Mouse (Mus musculus): Measurements from ENCODE around the gene Pip4k2a. TPM values are rescaled to one million over a fixed set of nuclear protein-coding genes. Genes with fewer than 3 reads are reported as not detected.
A peak's percentile ranks its signal among the peaks of the same experiment; 100 is the strongest.

Gene Pip4k2a
- polyA plus RNA-seq, 1 experiment from 2014 or later, result 8.6 TPM

DNA sequence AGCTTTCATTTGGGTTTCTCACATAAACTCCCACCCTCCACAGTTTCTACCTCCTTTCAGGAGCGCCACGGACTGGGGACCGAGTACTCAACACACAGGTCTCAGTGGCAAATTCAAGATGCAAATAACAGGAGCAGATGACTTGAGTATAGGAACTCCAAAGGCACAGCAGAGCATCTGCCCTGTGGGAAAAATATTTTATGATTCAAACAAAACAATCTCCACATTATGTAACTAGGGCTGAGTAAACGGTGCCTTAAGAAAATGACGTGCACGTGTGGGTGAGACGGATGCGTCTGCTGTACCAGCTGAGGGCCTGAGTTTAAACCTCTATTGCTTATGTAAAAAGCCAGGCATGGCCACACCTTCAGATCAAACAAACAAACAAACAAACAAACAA is 156.9 kb downstream of the Pip4k2a start:
- H3K4me1 ChIP-seq, result no peaks in the 10 kb centered on the region
- 82% methylated on average over 8 of the region's 8 CpGs for WGBS
- no peaks in the 10 kb centered on the region for H3K9me3 ChIP-seq
- H3K27ac ChIP-seq, result no peak overlapping the region
- no peak overlapping the region for H3K4me3 ChIP-seq
- no peaks in the 10 kb centered on the region for H3K27me3 ChIP-seq
- ATAC-seq (ENCODE audit: low FRiP score, low read depth), result no peak
- H3K9ac ChIP-seq, result no peak overlapping the region
- peaks cover 14% of the 10 kb centered on the region for H3K36me3 ChIP-seq
- H3K4me2 ChIP-seq (replicated peaks), result no peak overlapping the region

GRCm38 (mm10) chr2:18839532-18839931 is 158.4 kb downstream of the Pip4k2a start:
- no peak overlapping the region for H3K27ac ChIP-seq
- H3K9me3 ChIP-seq, result no peaks in the 10 kb centered on the region
- H3K9ac ChIP-seq, result no peak overlapping the region
- ATAC-seq (ENCODE audit: low FRiP score, low read depth), result peak; percentile 48; the same call in 1 of the 2 replicates
- H3K36me3 ChIP-seq, result peaks cover 1% of the 10 kb centered on the region; the same call in 1 of the 2 replicates
- H3K4me2 ChIP-seq (replicated peaks), result no peak overlapping the region
- no peak overlapping the region for H3K4me3 ChIP-seq
- WGBS, result 77% methylated on average over 4 of the region's 4 CpGs
- H3K27me3 ChIP-seq, result no peaks in the 10 kb centered on the region
- no peaks in the 10 kb centered on the region for H3K4me1 ChIP-seq

- H3K9me3 ChIP-seq, result no peaks in the 10 kb centered on the region
Observed at GRCm38 (mm10) chr2:18835266-18835908, 162.5 kb downstream of the Pip4k2a start.

GRCm38 (mm10) chr2:18833024-18833590 is 164.8 kb downstream of the Pip4k2a start:
- Histone ChIP-seq H3K4me3 (no peak overlapping the region), H3K4me1 (no peaks in the 10 kb centered on the region), H3K9ac (no peak overlapping the region), H3K27ac (no peak overlapping the region), H3K9me3 (no peaks in the 10 kb centered on the region), H3K4me2 (replicated peaks) (no peak overlapping the region), H3K36me3 (no peaks in the 10 kb centered on the region), H3K27me3 (peaks cover 2% of the 10 kb centered on the region; the same call in 1 of the 2 replicates)
- 87% methylated on average over 9 of the region's 9 CpGs for WGBS
- ATAC-seq (ENCODE audit: low FRiP score, low read depth), result no peak

More at GRCm38 (mm10) chr2:18835266-18835908, 162.5 kb downstream of the Pip4k2a start:
- Histone ChIP-seq H3K9ac (no peak overlapping the region), H3K4me2 (replicated peaks) (no peak overlapping the region), H3K27me3 (peaks cover 2% of the 10 kb centered on the region; the same call in 1 of the 2 replicates), H3K36me3 (no peaks in the 10 kb centered on the region), H3K27ac (no peak overlapping the region), H3K4me3 (no peak overlapping the region), H3K4me1 (no peaks in the 10 kb centered on the region)
- ATAC-seq (ENCODE audit: low FRiP score, low read depth), result no peak
- WGBS, result 90% methylated on average over 12 of the region's 12 CpGs

DNA sequence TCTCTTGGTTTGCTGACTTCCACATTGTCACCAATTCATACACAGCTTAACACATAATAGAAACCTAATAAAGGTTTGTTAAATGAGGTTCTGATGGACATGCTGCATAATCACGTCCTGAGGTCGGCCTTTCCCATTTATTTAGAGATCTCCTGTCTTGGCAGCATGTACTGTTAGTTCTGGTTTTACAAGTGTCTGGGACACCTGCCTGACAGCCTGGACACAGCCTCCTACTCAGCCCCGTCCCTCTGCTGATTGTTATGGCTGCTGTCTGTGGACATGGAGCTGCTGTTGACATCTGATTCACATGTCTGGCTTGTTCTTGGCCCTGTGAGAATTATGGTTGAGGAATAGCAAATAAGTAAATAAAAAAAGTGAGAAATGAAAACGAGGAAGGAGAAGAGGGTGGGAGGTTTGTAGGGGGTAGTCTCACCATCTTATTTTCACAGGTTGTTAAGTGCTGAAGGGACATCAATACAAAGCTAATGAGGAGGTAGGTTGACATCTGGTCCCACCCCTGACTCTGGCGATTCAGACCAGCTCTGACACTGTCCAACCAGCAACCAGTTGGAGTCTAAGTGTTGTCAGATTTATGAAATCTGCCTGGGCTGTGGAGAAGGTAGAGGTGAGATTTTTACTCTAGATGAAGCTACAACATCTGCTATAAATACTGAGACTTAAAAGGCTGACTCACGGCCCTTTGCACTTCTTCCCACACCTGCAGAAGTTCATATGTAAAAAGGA is 166.7 kb downstream of the Pip4k2a start:
- H3K4me3 ChIP-seq, result no peak overlapping the region
- H3K9ac ChIP-seq, result no peak overlapping the region
- no peaks in the 10 kb centered on the region for H3K9me3 ChIP-seq
- WGBS, result 16% methylated on average over 6 of the region's 6 CpGs
- H3K36me3 ChIP-seq, result no peaks in the 10 kb centered on the region
- H3K4me2 ChIP-seq (replicated peaks), result no peak overlapping the region
- H3K27me3 ChIP-seq, result peaks cover 7% of the 10 kb centered on the region
- H3K27ac ChIP-seq, result no peak overlapping the region
- H3K4me1 ChIP-seq, result no peaks in the 10 kb centered on the region
- ATAC-seq (ENCODE audit: low FRiP score, low read depth), result peak; percentile 48

- peak; percentile 66; the same call in 1 of the 2 replicates for ATAC-seq (ENCODE audit: low FRiP score, low read depth)
- Histone ChIP-seq H3K9me3 (no peaks in the 10 kb centered on the region), H3K9ac (no peak overlapping the region), H3K36me3 (no peaks in the 10 kb centered on the region), H3K27ac (no peak overlapping the region), H3K4me1 (peaks cover 25% of the 10 kb centered on the region), H3K27me3 (peaks cover 8% of the 10 kb centered on the region), H3K4me3 (no peak overlapping the region), H3K4me2 (replicated peaks) (no peak overlapping the region)
- 43% methylated on average over 9 of the region's 9 CpGs for WGBS
Observed at GRCm38 (mm10) chr2:18822711-18823110, 175.2 kb downstream of the Pip4k2a start.

DNA sequence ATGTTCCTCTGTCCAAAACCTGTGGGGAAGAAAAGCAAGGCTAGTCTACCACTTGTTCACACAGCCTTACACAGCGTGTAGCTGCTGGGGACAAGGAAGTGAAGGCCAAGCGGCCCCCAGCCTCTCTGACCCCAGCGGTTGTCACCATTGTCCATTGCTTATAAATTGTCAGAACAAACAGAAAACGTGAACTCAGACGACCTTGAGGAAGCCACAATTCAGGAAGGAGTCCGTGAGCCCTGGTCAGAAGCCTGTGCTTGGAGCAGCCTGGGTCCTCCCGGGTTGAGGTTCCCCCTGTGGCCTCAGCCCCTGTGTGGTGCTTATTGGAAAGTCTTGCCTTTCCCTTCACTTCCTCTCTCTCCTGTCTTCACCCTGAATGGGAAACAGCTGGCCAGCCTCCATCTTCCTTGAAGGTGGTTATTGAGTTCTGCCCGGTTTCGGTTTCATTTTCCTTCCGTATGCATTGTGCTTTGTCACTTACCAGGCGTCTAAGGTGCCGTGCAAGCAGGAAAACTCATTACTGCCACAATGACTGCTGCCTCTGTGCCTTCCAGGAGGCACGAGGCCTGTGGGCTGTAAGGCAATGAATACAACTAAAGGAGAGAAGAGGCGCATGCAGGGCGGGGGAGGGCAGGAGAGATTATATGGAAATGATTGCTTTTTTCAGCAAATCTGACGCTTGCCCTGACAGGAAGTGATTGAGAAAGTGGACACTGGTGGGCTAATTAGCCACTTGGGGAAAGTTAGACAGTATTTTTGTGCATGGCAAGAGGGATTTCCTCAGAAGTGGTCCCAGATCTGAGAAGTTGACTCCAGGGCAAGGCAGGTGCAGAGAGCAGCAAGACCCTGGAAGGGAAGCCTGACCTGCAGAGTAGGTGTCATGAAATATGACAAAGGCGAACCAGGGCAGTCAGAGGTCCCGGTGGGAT is 176.2 kb downstream of the Pip4k2a start:
- H3K9me3 ChIP-seq, result no peaks in the 10 kb centered on the region
- peaks cover 9% of the 10 kb centered on the region for H3K27me3 ChIP-seq
- WGBS, result 28% methylated on average over 18 of the region's 18 CpGs
- no peaks in the 10 kb centered on the region for H3K36me3 ChIP-seq
- peak overlapping the region; percentile 24 for H3K4me3 ChIP-seq
- peak; percentile 70 for ATAC-seq (ENCODE audit: low FRiP score, low read depth)
- peak overlapping the region; percentile 19; the same call in 1 of the 2 replicates for H3K9ac ChIP-seq
- peak overlapping the region; percentile 53 for H3K4me2 ChIP-seq (replicated peaks)
- peaks cover 25% of the 10 kb centered on the region for H3K4me1 ChIP-seq
- 0 out of 2 replicates have a peak overlapping the region, but pooled peaks have one; percentile 7 for H3K27ac ChIP-seq

DNA sequence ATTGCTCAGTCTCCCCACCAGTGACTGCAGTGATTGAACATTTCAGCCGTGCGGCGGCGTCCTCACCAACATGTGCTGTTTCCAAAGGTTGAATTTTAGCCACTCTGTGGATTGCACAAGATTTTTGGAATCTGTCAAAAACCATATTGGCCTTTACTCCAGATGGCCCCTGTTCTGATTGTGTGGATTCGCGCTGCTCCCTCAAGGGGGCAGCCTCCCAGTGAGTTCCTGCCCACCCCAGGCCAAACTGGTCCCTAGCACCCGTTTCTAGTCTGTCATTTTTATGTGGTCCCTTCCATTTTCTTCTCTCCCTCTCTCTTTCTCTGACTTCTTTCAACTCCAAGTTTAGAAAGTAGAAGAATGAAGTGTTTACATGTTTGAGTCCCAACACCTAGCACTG is 178.4 kb downstream of the Pip4k2a start:
- H3K4me1 ChIP-seq, result peaks cover 28% of the 10 kb centered on the region
- no peak for ATAC-seq (ENCODE audit: low FRiP score, low read depth)
- no peaks in the 10 kb centered on the region for H3K36me3 ChIP-seq
- no peak overlapping the region for H3K27ac ChIP-seq
- no peak overlapping the region for H3K4me3 ChIP-seq
- peaks cover 9% of the 10 kb centered on the region for H3K27me3 ChIP-seq
- 71% methylated on average over 7 of the region's 7 CpGs for WGBS
- H3K9me3 ChIP-seq, result no peaks in the 10 kb centered on the region
- H3K4me2 ChIP-seq (replicated peaks), result no peak overlapping the region
- H3K9ac ChIP-seq, result no peak overlapping the region

GRCm38 (mm10) chr2:18816036-18816435 is 181.9 kb downstream of the Pip4k2a start:
- H3K9me3 ChIP-seq, result no peaks in the 10 kb centered on the region
- no peak overlapping the region for H3K9ac ChIP-seq
- 94% methylated on average over 2 of the region's 2 CpGs for WGBS
- peaks cover 14% of the 10 kb centered on the region for H3K4me1 ChIP-seq
- no peak overlapping the region for H3K4me3 ChIP-seq
- no peak overlapping the region for H3K27ac ChIP-seq
- H3K27me3 ChIP-seq, result peaks cover 12% of the 10 kb centered on the region
- no peaks in the 10 kb centered on the region for H3K36me3 ChIP-seq
- H3K4me2 ChIP-seq (replicated peaks), result no peak overlapping the region
- ATAC-seq (ENCODE audit: low FRiP score, low read depth), result no peak

DNA sequence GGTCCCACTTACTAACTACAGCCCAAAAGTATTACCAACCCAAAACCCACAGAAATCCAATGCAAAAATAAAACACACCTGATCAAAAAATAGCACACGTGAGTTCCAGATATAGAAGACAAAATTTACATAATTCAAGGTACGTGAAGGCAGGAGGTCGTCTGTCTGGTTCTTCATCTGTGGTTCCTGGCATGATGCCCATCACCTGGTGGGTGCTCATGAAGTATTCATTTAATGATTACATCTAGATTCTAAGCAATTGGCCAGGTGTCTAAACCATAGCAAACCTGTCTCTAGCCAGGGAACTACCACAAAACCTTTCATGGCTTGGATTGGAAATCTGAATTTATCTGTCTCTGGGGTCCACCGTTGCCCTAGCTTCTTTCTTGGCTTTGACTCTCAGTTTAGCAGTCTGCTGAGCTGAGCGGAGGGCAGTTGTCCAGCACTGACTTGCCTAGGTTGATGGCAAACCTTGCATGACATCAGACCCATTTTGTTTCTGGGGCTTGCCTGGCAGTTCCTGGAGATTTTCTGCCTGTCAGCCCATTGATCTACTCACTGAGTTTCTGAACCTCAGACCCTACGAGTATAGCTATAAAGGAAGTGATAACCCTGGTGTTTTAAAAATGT is 182.5 kb downstream of the Pip4k2a start:
- H3K4me3 ChIP-seq, result no peak overlapping the region
- ATAC-seq (ENCODE audit: low FRiP score, low read depth), result no peak
- H3K27ac ChIP-seq, result no peak overlapping the region
- H3K9ac ChIP-seq, result no peak overlapping the region
- 72% methylated on average over 6 of the region's 6 CpGs for WGBS
- H3K27me3 ChIP-seq, result peaks cover 12% of the 10 kb centered on the region
- no peaks in the 10 kb centered on the region for H3K9me3 ChIP-seq
- H3K4me2 ChIP-seq (replicated peaks), result no peak overlapping the region
- H3K4me1 ChIP-seq, result peaks cover 12% of the 10 kb centered on the region
- no peaks in the 10 kb centered on the region for H3K36me3 ChIP-seq

DNA sequence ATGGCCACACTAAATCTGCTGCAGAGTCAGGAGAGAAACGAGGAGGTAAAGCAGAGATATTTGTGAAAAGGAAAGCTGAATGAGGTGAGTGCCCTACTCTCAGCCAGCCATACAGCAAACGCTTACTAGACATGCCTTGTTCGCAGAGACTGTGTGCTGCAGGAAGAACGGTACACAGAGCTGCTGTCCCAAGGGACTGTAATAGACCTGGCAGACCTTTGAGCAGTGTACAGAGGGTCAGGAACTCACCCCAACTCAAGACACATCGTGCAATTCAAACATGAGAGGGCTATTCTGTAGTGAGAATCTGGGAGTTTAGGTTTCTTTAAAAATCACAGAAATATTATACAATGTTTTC is 183.5 kb downstream of the Pip4k2a start:
- Histone ChIP-seq H3K9ac (no peak overlapping the region), H3K4me1 (peaks cover 12% of the 10 kb centered on the region), H3K27ac (0 out of 2 replicates have a peak overlapping the region, but pooled peaks have one; percentile 10), H3K4me2 (replicated peaks) (no peak overlapping the region), H3K36me3 (no peaks in the 10 kb centered on the region), H3K4me3 (no peak overlapping the region), H3K27me3 (peaks cover 12% of the 10 kb centered on the region), H3K9me3 (no peaks in the 10 kb centered on the region)
- no peak for ATAC-seq (ENCODE audit: low FRiP score, low read depth)
- WGBS, result 35% methylated on average over 5 of the region's 5 CpGs
